Mouse (Mus musculus) T-helper 2 cell (primary cell): Measurements from ENCODE around the gene Dst.

Experiments
- in situ Hi-C: fragments of 300-600 bp; cut with MboI, MseI; formaldehyde crosslinking; loops from one replicate; pipeline ENCODE4 v1.15.1; 2025; ENCODE audit warnings: high pct_unique_total_duplicates

Dst gene

DNA sequence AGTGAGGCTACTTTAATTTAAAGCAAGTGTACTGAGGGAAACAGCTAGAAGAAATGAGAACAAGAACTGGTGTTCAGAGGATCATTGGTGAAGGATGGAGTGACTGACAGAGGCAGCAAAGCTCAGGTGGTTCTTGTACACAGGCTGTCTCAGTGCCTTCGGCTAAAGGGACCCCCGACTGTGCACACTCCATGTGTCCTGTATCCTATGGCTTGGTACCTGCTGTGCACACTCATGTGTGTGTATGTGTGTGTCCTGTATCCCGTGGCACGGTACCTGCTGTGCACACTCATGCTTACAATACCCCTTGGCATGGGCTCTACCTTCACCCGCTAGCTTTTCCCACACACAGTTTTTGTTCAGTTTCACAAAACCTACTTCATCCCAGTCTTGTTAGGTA is 217.1 kb downstream of the Dst start:
- in situ Hi-C loops = no loop called here

DNA sequence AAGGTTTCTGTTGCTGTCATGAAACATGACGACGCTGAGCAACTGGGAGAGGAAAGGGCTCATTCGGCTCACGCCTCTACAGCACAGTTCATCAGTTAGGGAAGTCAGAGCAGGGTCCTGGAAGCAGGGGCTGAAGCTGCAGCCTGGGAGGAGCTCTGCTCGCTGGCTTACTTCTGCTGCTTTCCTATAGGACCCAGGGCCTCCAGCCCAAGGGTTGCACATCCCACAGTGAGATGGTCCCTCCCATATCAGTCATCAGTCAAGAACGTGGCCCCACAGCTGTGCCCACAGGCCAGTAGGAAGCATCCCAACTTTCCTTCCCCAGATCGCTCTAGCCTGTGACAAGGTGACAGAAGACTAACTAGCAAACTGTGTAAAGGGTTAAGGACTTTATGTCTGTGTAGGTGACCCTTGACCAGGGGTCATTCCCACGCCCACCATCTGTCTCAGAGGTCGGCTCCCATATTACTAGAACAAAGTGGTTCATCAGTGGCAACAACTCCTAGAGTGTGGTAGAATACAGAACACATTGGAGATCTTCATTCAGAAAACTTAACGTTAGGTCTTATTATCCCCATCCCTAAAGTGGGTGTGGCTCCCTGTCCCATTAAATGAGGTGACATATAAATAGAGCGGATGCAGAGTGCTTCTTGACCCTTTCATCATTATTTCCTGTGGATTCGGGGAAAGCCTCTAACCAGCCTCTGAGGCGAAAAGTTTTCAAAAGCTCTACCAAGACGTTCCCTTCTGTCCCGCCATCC is 219.9 kb downstream of the Dst start:
- in situ Hi-C loops = no loop called here

DNA sequence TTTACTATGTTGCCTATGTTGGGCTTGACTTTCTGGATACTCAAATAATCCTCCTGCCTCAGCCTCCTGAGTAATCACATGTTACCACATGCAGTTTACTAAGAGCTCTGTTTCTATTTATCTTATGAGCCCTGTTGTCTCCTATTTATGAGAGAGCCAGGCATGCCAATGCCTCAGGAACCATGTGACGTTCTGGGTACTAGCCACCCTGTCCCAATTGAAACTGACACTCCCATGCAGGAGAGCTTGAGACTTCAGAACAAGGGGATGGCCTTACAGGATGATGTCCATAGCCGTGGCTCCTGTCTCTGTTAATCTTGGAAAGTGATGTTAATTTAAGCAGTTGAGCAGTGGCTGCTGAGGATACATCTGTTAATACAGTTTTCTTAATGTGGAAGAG is 220.8 kb downstream of the Dst start:
- in situ Hi-C loops = no loop called here

DNA sequence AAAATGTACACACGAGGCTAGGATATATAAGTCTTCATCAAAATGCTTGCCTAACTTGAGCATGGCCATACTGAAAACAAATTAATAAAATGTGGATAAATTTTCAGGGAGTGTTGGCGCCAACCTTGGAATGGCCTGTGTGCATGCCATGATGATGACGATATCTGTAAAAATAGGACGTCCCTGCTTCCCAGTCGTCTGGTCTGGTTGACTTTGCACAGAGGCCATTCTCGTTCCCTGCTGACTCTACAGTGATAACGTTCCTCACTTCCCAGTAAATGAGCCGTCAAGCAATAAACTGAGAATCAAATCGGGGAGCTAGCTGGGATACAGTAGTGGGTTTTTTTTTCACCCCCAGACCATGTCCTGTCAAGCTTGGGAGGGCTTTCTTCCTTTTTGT is 221.7 kb downstream of the Dst start:
- in situ Hi-C loops = no loop called here

DNA sequence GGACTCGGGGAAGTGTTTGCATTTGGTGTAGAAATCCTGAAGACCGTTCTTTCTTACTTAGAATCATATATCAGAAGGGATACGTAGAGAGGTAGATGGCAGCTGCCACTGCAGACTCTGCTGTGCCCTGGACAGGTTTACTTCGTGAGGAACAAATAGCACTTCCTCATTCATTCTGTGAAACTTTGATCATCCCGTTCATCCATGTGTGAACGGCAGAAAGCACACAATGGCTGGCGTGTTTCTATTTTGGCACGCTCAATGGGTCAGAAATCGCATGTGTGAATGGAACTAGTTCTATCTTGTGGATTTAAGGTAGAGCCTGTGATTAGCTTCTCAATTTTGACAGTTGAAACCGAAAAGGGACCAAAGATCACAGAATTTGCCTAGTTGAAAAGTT is 222.8 kb downstream of the Dst start:
- in situ Hi-C loops = no loop called here

GRCm38 (mm10) chr1:34132875-34133274 is 224.8 kb downstream of the Dst start:
- in situ Hi-C loops = no loop called here

DNA sequence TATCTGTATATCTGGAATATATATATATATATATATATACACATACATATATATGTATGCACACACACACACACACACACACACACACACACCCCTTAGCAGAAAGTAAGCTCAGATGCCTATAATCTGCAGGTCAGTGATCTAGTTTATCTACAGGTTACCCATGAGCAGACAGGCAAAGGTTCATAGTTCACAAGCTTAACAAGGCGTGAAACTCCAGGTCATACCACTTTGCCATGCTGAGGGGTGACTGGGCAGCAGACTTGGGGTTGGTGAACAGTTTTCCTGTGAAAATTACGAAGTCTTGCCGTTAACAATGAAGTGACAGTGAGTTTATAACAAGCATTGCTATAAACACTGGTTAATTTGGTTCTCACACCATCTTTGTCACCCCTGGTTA is 227.5 kb downstream of the Dst start:
- in situ Hi-C loops = no loop called here

DNA sequence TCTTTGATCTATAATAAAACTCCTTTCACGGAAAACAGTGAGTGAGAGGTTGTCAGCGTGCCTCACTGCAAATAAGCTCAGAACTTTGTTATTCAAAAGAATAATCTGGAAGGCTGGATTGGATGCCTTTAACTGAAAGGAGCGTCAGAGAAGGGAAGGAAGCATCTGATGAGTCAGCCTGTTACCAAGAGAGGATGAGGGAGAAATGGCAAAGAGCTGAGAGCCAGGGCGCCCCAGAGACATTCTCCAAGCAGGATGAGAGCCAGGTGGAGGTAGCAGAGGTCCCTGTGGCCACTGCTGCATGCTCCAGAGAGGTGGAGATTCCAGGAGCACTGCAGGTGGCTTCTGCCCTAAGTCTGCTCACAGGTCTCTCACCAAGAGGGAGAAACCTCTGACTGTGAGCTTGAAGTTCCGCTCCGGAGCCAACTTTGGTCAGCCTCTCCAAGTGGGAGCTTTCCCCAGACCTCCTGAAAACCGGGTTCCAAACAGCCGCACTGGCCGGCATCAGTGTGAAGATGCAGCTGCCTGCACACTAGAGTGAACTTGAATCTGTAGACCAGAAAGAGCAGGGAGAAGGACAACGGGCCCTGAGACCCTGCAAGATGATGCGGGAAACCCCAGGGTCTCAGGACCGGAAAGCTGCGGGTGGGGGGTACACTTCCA is 231.3 kb downstream of the Dst start:
- in situ Hi-C loops = no loop called here

DNA sequence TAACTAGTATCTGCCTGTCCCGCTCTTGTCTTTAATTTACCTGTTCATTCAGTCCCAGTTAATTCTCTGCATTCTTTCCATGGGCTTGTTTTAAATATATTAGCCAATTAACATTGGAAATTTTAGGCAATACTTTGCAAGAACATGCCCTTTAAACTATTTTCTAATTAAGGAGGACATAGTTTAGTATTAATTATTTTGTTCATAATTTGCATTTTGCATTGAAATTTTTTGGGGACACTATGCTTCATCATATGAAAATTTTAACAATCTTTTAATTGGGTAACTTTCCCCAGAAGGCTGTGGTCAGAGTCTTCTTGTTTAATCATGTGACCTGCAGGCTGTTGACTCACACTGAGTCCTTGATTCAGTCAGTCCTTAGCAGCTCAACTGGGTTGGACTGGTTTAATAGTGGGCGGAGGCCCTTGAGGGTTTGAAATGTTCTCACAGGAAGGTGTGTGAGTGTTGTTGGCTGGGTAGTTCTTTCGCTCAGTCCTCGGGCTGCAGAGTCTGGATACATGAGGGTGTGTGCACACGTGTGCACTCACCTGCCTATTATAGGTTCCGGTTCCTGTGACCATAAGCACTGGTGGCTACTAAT is 231.9 kb downstream of the Dst start:
- in situ Hi-C loops = no loop called here

- in situ Hi-C loops = no loop called here
These were observed 232.7 kb downstream of the Dst start for GRCm38 (mm10) chr1:34140686-34141085.

DNA sequence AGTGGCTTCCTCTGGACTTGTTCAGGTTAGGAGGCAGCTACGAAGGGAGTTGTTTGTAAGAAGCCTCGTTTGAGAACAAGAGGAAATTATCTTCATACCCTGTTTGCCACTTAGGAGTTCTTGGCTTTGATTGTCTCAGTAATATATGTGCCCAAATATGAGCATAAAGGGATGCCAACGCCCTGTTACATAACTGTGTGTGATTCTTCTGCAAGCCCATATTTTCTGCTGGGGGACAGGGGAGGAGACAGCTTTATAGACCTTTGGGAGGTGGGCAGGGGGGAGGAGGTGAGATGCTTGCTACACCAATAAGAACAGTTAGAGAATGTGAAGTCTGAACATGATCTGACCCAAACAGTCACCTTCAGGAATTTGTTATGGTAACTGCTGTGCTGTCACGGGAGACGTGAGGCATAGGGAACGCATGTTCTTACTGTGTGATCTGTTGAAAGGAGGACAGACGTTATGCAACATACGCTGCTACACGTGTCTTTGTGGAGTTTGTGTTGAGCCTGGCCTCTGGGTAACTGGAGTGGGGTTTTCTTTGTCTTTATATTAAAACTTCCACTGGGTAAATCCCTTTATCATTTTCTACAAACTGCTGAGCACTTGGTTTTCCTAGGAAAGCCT is 235.0 kb downstream of the Dst start:
- in situ Hi-C loops = no loop called here

GRCm38 (mm10) chr1:34144826-34145225 is 236.8 kb downstream of the Dst start:
- in situ Hi-C loops = no loop called here

- in situ Hi-C loops = no loop called here
These were observed 240.0 kb downstream of the Dst start for GRCm38 (mm10) chr1:34148039-34148438.

- in situ Hi-C loops = no loop called here
These were observed 242.5 kb downstream of the Dst start for GRCm38 (mm10) chr1:34150416-34151093.

- in situ Hi-C loops = no loop called here
These were observed 244.7 kb downstream of the Dst start for GRCm38 (mm10) chr1:34152683-34153082.

- in situ Hi-C loops = no loop called here
These were observed 248.0 kb downstream of the Dst start for GRCm38 (mm10) chr1:34156058-34156457.

DNA sequence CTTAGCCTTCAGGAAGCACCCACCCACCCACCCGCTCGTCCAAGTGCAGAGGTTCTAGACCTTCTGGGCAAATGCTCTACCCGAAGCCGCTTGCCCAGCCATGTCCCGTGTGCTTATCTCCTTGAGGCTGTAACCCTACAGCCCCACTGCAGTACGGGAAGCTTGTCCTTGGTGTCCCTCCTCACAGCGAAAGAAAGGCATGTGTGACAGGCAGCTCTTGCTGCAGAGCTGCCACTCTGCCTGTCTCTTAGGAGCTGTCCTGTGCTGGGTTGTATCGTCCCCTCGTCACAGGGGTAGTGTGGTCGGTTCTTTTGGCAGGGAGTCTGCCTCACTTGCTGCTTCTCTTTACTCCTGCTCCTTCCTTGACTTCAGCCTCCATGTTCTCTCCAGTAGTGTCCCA is 249.7 kb downstream of the Dst start:
- in situ Hi-C loops = no loop called here

DNA sequence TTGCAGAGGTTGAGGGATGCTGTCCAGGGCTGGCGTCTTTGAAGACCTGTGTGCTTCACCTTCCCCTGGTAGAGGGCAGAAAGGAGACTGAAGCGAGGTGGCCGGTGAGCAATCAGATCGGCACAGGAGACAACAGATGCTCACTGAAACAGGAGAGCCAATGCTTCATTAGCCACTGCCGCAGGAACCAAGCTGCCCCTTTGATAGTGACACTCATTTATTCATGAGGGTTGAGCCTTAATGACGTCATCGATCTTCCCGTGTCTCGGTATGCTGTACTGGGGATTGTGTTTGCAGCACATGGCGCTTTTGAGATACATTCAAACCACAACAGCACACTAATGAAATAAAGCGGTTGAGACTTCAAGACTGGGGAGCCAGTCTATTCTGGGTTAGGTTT is 250.8 kb downstream of the Dst start:
- in situ Hi-C loops = no loop called here

GRCm38 (mm10) chr1:34159898-34160297 is 251.9 kb downstream of the Dst start:
- in situ Hi-C loops = no loop called here

GRCm38 (mm10) chr1:34164616-34165295 is 256.7 kb downstream of the Dst start:
- in situ Hi-C loops = no loop called here

DNA sequence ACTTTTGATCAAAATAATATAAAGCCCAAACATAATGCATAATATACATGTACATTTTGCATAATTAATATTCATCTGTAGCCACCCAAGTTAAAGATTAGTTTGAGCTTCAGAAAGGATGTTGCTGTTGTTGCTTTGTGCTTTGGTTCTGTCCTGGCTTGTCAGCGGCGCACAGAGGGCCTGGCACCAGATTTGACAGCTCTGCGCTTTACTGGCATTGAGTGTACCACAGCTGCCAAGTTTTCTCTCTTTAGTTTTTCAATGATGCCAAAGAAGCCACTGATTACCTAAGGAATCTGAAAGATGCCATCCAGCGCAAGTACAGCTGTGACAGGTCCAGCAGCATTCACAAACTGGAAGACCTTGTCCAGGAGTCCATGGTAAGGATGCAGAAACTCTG is 257.9 kb downstream of the Dst start:
- in situ Hi-C loops = no loop called here
